Comparison of ENCODE assay signal across 8 mouse cellular contexts in genomic region chr7:35269443-35270024, GRCm38 (mm10). TPM values are rescaled to one million over a fixed set of nuclear protein-coding genes. Genes with fewer than 3 reads are reported as not detected.
DNase-seq lines count a peak whose midpoint lies in the region; ATAC-seq and TF ChIP-seq lines count a peak whose summit lies in the region.

No protein-coding gene starts in this region.

- 0 out of 2 replicates have a peak, but pooled peaks have one; percentile 47 for ATAC-seq in erythroblast, adult 5-6 weeks (replicated peaks; ENCODE audit: low FRiP score, poor library complexity, severe bottlenecking)

- no peaks in the 10 kb centered on the region for H3K9me3 ChIP-seq in ES-E14 (ENCODE audit: control insufficient read depth, insufficient read depth, low read depth, low read length)
- H3K9me3 ChIP-seq in megakaryocyte, embryonic 14.5 days, result peaks cover 7% of the 10 kb centered on the region

- peaks cover 5% of the 10 kb centered on the region for H3K27me3 ChIP-seq in megakaryocyte, embryonic 14.5 days (replicated peaks)
- no peaks in the 10 kb centered on the region for H3K27me3 ChIP-seq in splenic B cell, adult 2 months (ENCODE audit: control insufficient read depth, insufficient read depth, low read length, poor library complexity, severe bottlenecking)

- intact Hi-C loops in heart, postnatal 10 days (cut with DNase I), result no loop called here

- DNase-seq in ES-E14 (ENCODE audit: low read depth, low spot score), result peak; percentile 69
- DNase-seq in adrenal gland, postnatal 36 days, result peak; percentile 61 to 63
- DNase-seq in heart, postnatal 10 days, result peak; percentile 25 to 49
- DNase-seq in kidney, postnatal 25 days, result peak; percentile 49 to 77
- DNase-seq in splenic B cell, adult 2 months (ENCODE audit: low read depth, low spot score), result peak; percentile 25
- no peak for DNase-seq in layer of hippocampus, adult 8-10 months (ENCODE audit: low spot score in 2 of 2)

- peak overlapping the region; percentile 41; a peak in 3 of 4 replicates for H3K4me3 ChIP-seq in ES-E14 (ENCODE audit: insufficient read depth in 1 of 2, low read depth in 1 of 2, low read length in 2 of 2, poor library complexity in 1 of 2, severe bottlenecking in 1 of 2)
- peak overlapping the region; percentile 54 for H3K4me3 ChIP-seq in megakaryocyte, embryonic 14.5 days (replicated peaks)

- H3K4me1 ChIP-seq in ES-E14 (ENCODE audit: control insufficient read depth in 2 of 2, insufficient read depth in 2 of 2, low read length in 2 of 2, poor library complexity in 1 of 2), result peaks cover 2 to 7% of the 10 kb centered on the region in 2 experiments; a peak in 1 of 4 replicates
- H3K4me1 ChIP-seq in megakaryocyte, embryonic 14.5 days, result peaks cover 8% of the 10 kb centered on the region; the same call in 1 of the 2 replicates

- in situ Hi-C loops in ES-E14 (cut with MboI; ENCODE audit: low sequenced_read_pairs in 2 of 2, unreplicated experiment in 2 of 2), result no loop called here

- H3K27ac ChIP-seq in ES-E14 (ENCODE audit: insufficient read depth, low read depth, low read length, poor library complexity, severe bottlenecking), result 0 out of 2 replicates have a peak overlapping the region, but pooled peaks have one; percentile 24

- H3K9ac ChIP-seq in ES-E14 (ENCODE audit: insufficient read depth, low read depth, low read length, poor library complexity, severe bottlenecking), result peak overlapping the region; percentile 60

- no peaks in the 10 kb centered on the region for H3K36me3 ChIP-seq in ES-E14 (ENCODE audit: control insufficient read depth, insufficient read depth, low read length, poor library complexity, severe bottlenecking)
- H3K36me3 ChIP-seq in megakaryocyte, embryonic 14.5 days (replicated peaks; ENCODE audit: low read length), result peaks cover 2% of the 10 kb centered on the region
- no peaks in the 10 kb centered on the region for H3K36me3 ChIP-seq in splenic B cell, adult 2 months (ENCODE audit: control insufficient read depth, insufficient read depth, low read length, poor library complexity, severe bottlenecking)

TF ChIP-seq in ES-E14, 5 proteins besides CTCF, POLR2A, EP300 and RAD21:
- TF ChIP-seq MAFK (IDR thresholded peaks at IDR 0.05; ENCODE audit: insufficient read depth, low read depth, low read length), result no peak
- no peak for TF ChIP-seq ZNF384 (IDR thresholded peaks at IDR 0.05; ENCODE audit: low read depth, low read length)
- peak; percentile 64 for TF ChIP-seq CHD2 (IDR thresholded peaks at IDR 0.05; ENCODE audit: low read depth, low read length)

RNA-seq across cellular contexts. Expression of gene Gpatch1, which starts 48.7 kb away (rescaled TPM):
- total RNA-seq in ES-E14 (2012; rRNA removed), result 10.6 and 11.0 TPM in 2 replicates
- 10 to 100 TPM; 14.9 to 17.5 TPM for total RNA-seq in adrenal gland, postnatal 36 days (2021)
- total RNA-seq in erythroblast, adult 5-6 weeks (2015; ENCODE audit: low replicate concordance), result 0.77 and 3.3 TPM in 2 replicates
- 2.0 and 3.1 TPM in 2 replicates for total RNA-seq in erythroblast, adult 5-6 weeks (2017; ENCODE audit: low replicate concordance)
- total RNA-seq in heart, postnatal 10 days (2021), result 10 to 100 TPM in 1 of 2 experiments, 1 to 10 TPM in 1; 9.2 to 12.1 TPM
- polyA plus RNA-seq in megakaryocyte, embryonic 14.5 days (2012; ENCODE audit: insufficient read depth, low replicate concordance), result 4.0 and 8.6 TPM in 2 replicates
- total RNA-seq in layer of hippocampus, adult 8-10 months (2022), result 10 to 100 TPM; 25.3 to 30.4 (median 26.5) TPM

RNA-seq across cellular contexts. Expression of gene Lrp3, which starts 54.2 kb away (rescaled TPM):
- total RNA-seq in ES-E14 (2012; rRNA removed), result 3.1 and 3.7 TPM in 2 replicates
- total RNA-seq in adrenal gland, postnatal 36 days (2021), result 10 to 100 TPM; 18.4 to 19.3 TPM
- total RNA-seq in erythroblast, adult 5-6 weeks (2015; ENCODE audit: low replicate concordance), result not detected in 2 replicates
- not detected in 2 replicates for total RNA-seq in erythroblast, adult 5-6 weeks (2017; ENCODE audit: low replicate concordance)
- 10 to 100 TPM in 1 of 2 experiments, 1 to 10 TPM in 1; 8.7 to 10.1 TPM for total RNA-seq in heart, postnatal 10 days (2021)
- polyA plus RNA-seq in megakaryocyte, embryonic 14.5 days (2012; ENCODE audit: insufficient read depth, low replicate concordance), result not detected in 2 replicates
- 10 to 100 TPM; 69.0 to 77.4 (median 72.4) TPM for total RNA-seq in layer of hippocampus, adult 8-10 months (2022)

Comparison
In these comparisons a context has a peak if more than half of its experiments do, and no peak if none do; other contexts are left out.
1. DNase-seq: peak in ES-E14 (single experiment), adrenal gland, postnatal 36 days (2 of 2), heart, postnatal 10 days (2 of 2), kidney, postnatal 25 days (2 of 2) and splenic B cell, adult 2 months (single experiment); none in layer of hippocampus, adult 8-10 months (0 of 2).